ENCODE assay signal across 8 mouse cellular contexts in genomic region chr4:116017300-116017901, GRCm38 (mm10). TPM values are rescaled to one million over a fixed set of nuclear protein-coding genes. Genes with fewer than 3 reads are reported as not detected.
A peak's percentile ranks its signal among the peaks of the same experiment; 100 is the strongest.
DNase-seq lines count a peak whose midpoint lies in the region; ATAC-seq lines count a peak whose summit lies in the region.

No protein-coding gene starts in this region.

- ATAC-seq in forebrain, embryonic 14.5 days, result peak; percentile 90
- peak; percentile 93 for ATAC-seq in neural tube, embryonic 15.5 days (ENCODE audit: low FRiP score)

- peak overlapping the region; percentile 76 for H3K9ac ChIP-seq in forebrain, embryonic 14.5 days (ENCODE audit: low read length)
- peak overlapping the region; percentile 82 for H3K9ac ChIP-seq in neural tube, embryonic 15.5 days (replicated peaks)

- no peak overlapping the region for H3K27ac ChIP-seq in brown adipose tissue, adult 24 weeks (replicated peaks; ENCODE audit: low read depth, low read length)
- no peak overlapping the region for H3K27ac ChIP-seq in forebrain, embryonic 14.5 days (ENCODE audit: low read depth, low read length)
- peak overlapping the region; percentile 81 for H3K27ac ChIP-seq in neural tube, embryonic 15.5 days (replicated peaks)

- H3K9me3 ChIP-seq in forebrain, embryonic 14.5 days (replicated peaks; ENCODE audit: control insufficient read depth, low read length), result no peaks in the 10 kb centered on the region
- H3K9me3 ChIP-seq in neural tube, embryonic 15.5 days (replicated peaks), result no peaks in the 10 kb centered on the region

- no peaks in the 10 kb centered on the region for H3K4me1 ChIP-seq in brown adipose tissue, adult 24 weeks (ENCODE audit: control insufficient read depth, insufficient read depth, insufficient read length, low read length)
- H3K4me1 ChIP-seq in forebrain, embryonic 14.5 days (ENCODE audit: control insufficient read depth, insufficient read depth, low read length), result no peaks in the 10 kb centered on the region
- peaks cover 19% of the 10 kb centered on the region for H3K4me1 ChIP-seq in neural tube, embryonic 15.5 days

- no peaks in the 10 kb centered on the region for H3K36me3 ChIP-seq in forebrain, embryonic 14.5 days (ENCODE audit: control insufficient read depth, insufficient read depth, low read length)
- no peaks in the 10 kb centered on the region for H3K36me3 ChIP-seq in neural tube, embryonic 15.5 days

- H3K4me3 ChIP-seq in brown adipose tissue, adult 24 weeks (ENCODE audit: insufficient read depth, low read depth, low read length), result peak overlapping the region; percentile 58
- peak overlapping the region; percentile 71 for H3K4me3 ChIP-seq in forebrain, embryonic 14.5 days (ENCODE audit: low read depth, low read length)
- H3K4me3 ChIP-seq in neural tube, embryonic 15.5 days (replicated peaks), result peak overlapping the region; percentile 80

- peak overlapping the region; percentile 99 for H3K4me2 ChIP-seq in forebrain, embryonic 14.5 days (ENCODE audit: low read length)
- peak overlapping the region; percentile 95 for H3K4me2 ChIP-seq in neural tube, embryonic 15.5 days

- intact Hi-C loops in heart, postnatal 10 days (cut with DNase I), result no loop called here

- DNase-seq in CD8-positive naive resting alpha-beta T cell, adult 2 months (ENCODE audit: low read depth in 2 of 2, low spot score in 2 of 2), result peak; percentile 60 to 67
- peak; percentile 79 for DNase-seq in forebrain, embryonic 14.5 days (ENCODE audit: low spot score)
- peak; percentile 73 to 75 for DNase-seq in heart, postnatal 10 days
- DNase-seq in kidney, postnatal 4 days, result peak; percentile 83 to 88
- peak; percentile 78 to 82 for DNase-seq in lung, adult 18-20 months
- peak; percentile 84 for DNase-seq in testis, postnatal 14 days (ENCODE audit: low spot score)

- under 1% methylated on average over 59 of the region's 60 CpGs for WGBS in forebrain, embryonic 14.5 days
- under 1% methylated on average over 60 of the region's 60 CpGs for WGBS in neural tube, embryonic 15.5 days

- H3K27me3 ChIP-seq in forebrain, embryonic 14.5 days (replicated peaks; ENCODE audit: control insufficient read depth, insufficient read depth, low read length), result peaks cover 51% of the 10 kb centered on the region
- peaks cover 40% of the 10 kb centered on the region for H3K27me3 ChIP-seq in neural tube, embryonic 15.5 days (replicated peaks)

RNA-seq across cellular contexts. Expression of gene Faah, which starts 0.3 kb away (rescaled TPM):
- not detected in 2 replicates for polyA plus RNA-seq in brown adipose tissue, adult 24 weeks (2012; ENCODE audit: insufficient read depth, insufficient read length, missing spikeins)
- 7.0 and 7.3 TPM in 2 replicates for polyA plus RNA-seq in forebrain, embryonic 14.5 days (2014; fragmentation: Nextera tagmentation; extraction: Ambion mirVana)
- under 1 TPM; 0.60 to 0.94 TPM for total RNA-seq in heart, postnatal 10 days (2021)
- polyA plus RNA-seq in neural tube, embryonic 15.5 days (2015; fragmentation: Nextera tagmentation; extraction: Ambion mirVana), result 18.9 and 22.8 TPM in 2 replicates

RNA-seq across cellular contexts. Expression of gene Nsun4, which starts 36.3 kb away (rescaled TPM):
- 22.6 and 35.3 TPM in 2 replicates for polyA plus RNA-seq in brown adipose tissue, adult 24 weeks (2012; ENCODE audit: insufficient read depth, insufficient read length, missing spikeins)
- 14.2 and 15.3 TPM in 2 replicates for polyA plus RNA-seq in forebrain, embryonic 14.5 days (2014; fragmentation: Nextera tagmentation; extraction: Ambion mirVana)
- 10 to 100 TPM; 23.5 to 24.8 TPM for total RNA-seq in heart, postnatal 10 days (2021)
- 13.1 and 13.5 TPM in 2 replicates for polyA plus RNA-seq in neural tube, embryonic 15.5 days (2015; fragmentation: Nextera tagmentation; extraction: Ambion mirVana)

RNA-seq across cellular contexts. Expression of gene Uqcrh, which starts 57.5 kb away (rescaled TPM):
- polyA plus RNA-seq in brown adipose tissue, adult 24 weeks (2012; ENCODE audit: insufficient read depth, insufficient read length, missing spikeins), result 4,457 and 5,170 TPM in 2 replicates
- 479 and 583 TPM in 2 replicates for polyA plus RNA-seq in forebrain, embryonic 14.5 days (2014; fragmentation: Nextera tagmentation; extraction: Ambion mirVana)
- total RNA-seq in heart, postnatal 10 days (2021), result 1,000 to 10,000 TPM; 1,784 to 1,838 TPM
- 499 and 535 TPM in 2 replicates for polyA plus RNA-seq in neural tube, embryonic 15.5 days (2015; fragmentation: Nextera tagmentation; extraction: Ambion mirVana)

RNA-seq across cellular contexts. Expression of gene Lrrc41, which starts 57.7 kb away (rescaled TPM):
- polyA plus RNA-seq in brown adipose tissue, adult 24 weeks (2012; ENCODE audit: insufficient read depth, insufficient read length, missing spikeins), result 23.3 and 24.1 TPM in 2 replicates
- polyA plus RNA-seq in forebrain, embryonic 14.5 days (2014; fragmentation: Nextera tagmentation; extraction: Ambion mirVana), result 67.9 and 74.0 TPM in 2 replicates
- total RNA-seq in heart, postnatal 10 days (2021), result 10 to 100 TPM; 33.2 to 39.7 TPM
- polyA plus RNA-seq in neural tube, embryonic 15.5 days (2015; fragmentation: Nextera tagmentation; extraction: Ambion mirVana), result 70.9 and 73.3 TPM in 2 replicates
